Mouse (Mus musculus): ENCODE measurements around the gene Meis1. TPM values are rescaled to one million over a fixed set of nuclear protein-coding genes. Genes with fewer than 3 reads are reported as not detected.

The Meis1 gene
- polyA plus RNA-seq, 1 experiment from 2014 or later: 166 TPM

DNA sequence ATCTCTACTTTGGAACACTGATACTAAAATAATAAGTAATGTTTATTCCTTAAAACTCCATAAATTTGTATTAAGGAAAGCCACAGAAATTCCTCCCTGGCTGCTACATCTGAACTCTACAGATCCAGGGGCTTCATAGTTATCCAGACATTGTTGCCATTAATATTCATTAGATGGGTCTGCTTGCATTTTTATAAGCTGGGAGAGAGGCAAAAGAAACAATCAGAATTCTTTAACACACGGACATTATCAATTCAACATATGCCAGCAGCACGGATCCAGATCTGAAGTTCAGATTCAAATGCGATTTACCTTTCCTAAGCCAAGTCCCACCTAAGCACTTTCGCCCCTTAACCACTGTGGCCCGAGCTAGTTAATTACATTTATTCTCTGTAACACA is 100.9 kb downstream of the Meis1 start:
- Histone ChIP-seq H3K9ac (replicated peaks) (no peak overlapping the region), H3K27me3 (replicated peaks) (no peaks in the 10 kb centered on the region), H3K36me3 (no peaks in the 10 kb centered on the region), H3K9me3 (replicated peaks) (no peaks in the 10 kb centered on the region), H3K4me1 (peaks cover 50% of the 10 kb centered on the region), H3K4me2 (no peak overlapping the region), H3K27ac (replicated peaks) (no peak overlapping the region), H3K4me3 (replicated peaks) (no peak overlapping the region)
- ATAC-seq (ENCODE audit: low FRiP score): no peak
- 27% methylated on average over 5 of the region's 5 CpGs for WGBS

DNA sequence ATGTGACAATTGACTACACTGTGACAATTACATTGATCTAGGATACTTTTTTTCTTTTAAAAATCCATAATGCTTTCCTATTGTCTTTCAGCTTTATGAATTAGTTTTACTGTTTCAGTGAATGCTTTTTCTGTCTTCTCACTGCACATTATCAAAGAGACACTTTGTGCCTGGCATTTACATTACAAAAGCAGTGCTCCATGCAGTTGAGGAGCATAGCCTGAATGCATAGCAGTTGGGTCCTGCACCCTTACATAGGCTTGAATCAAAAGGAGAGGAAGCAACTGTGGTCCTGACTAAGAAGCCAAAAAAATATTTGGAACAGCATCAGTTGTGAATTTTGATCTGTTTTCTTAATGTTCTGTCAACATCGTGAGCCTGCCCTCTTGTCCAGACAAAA is 105.5 kb downstream of the Meis1 start:
- no peaks in the 10 kb centered on the region for H3K9me3 ChIP-seq (replicated peaks)
- 0 out of 2 replicates have a peak overlapping the region, but pooled peaks have one; percentile 1 for H3K27ac ChIP-seq (replicated peaks)
- no peak overlapping the region for H3K4me3 ChIP-seq (replicated peaks)
- H3K4me2 ChIP-seq: no peak overlapping the region
- no peaks in the 10 kb centered on the region for H3K27me3 ChIP-seq (replicated peaks)
- H3K4me1 ChIP-seq: peaks cover 53% of the 10 kb centered on the region
- ATAC-seq (ENCODE audit: low FRiP score): no peak
- WGBS: 46% methylated on average over 1 of the region's 1 CpGs
- H3K36me3 ChIP-seq: no peaks in the 10 kb centered on the region
- no peak overlapping the region for H3K9ac ChIP-seq (replicated peaks)

- no peaks in the 10 kb centered on the region for H3K36me3 ChIP-seq
- 46% methylated on average over 6 of the region's 6 CpGs for WGBS
- no peak overlapping the region for H3K9ac ChIP-seq (replicated peaks)
- peak overlapping the region; percentile 63 for H3K27ac ChIP-seq (replicated peaks)
- H3K4me2 ChIP-seq: 0 out of 2 replicates have a peak overlapping the region, but pooled peaks have one; percentile 19
- no peak for ATAC-seq (ENCODE audit: low FRiP score)
- H3K4me3 ChIP-seq (replicated peaks): no peak overlapping the region
- H3K9me3 ChIP-seq (replicated peaks): no peaks in the 10 kb centered on the region
- H3K27me3 ChIP-seq (replicated peaks): no peaks in the 10 kb centered on the region
- H3K4me1 ChIP-seq: peaks cover 47% of the 10 kb centered on the region
Measured at GRCm38 (mm10) chr11:18912311-18913019, 106.3 kb downstream of the Meis1 start.

- no peak overlapping the region for H3K9ac ChIP-seq (replicated peaks)
- no peak overlapping the region for H3K4me2 ChIP-seq
- H3K36me3 ChIP-seq: peaks cover 7% of the 10 kb centered on the region; the same call in 1 of the 2 replicates
- H3K27ac ChIP-seq (replicated peaks): no peak overlapping the region
- H3K9me3 ChIP-seq (replicated peaks): no peaks in the 10 kb centered on the region
- peaks cover 24% of the 10 kb centered on the region for H3K4me1 ChIP-seq
- whole genome bisulfite sequencing: 38% methylated on average over 3 of the region's 3 CpGs
- no peaks in the 10 kb centered on the region for H3K27me3 ChIP-seq (replicated peaks)
- ATAC-seq (ENCODE audit: low FRiP score): no peak
- H3K4me3 ChIP-seq (replicated peaks): no peak overlapping the region
Measured at GRCm38 (mm10) chr11:18906866-18907265, 111.9 kb downstream of the Meis1 start.

GRCm38 (mm10) chr11:18905431-18905830 is 113.4 kb downstream of the Meis1 start:
- Histone ChIP-seq H3K4me2 (no peak overlapping the region), H3K4me1 (peaks cover 14% of the 10 kb centered on the region; the same call in 1 of the 2 replicates), H3K27ac (replicated peaks) (no peak overlapping the region), H3K4me3 (replicated peaks) (no peak overlapping the region), H3K9ac (replicated peaks) (no peak overlapping the region), H3K9me3 (replicated peaks) (no peaks in the 10 kb centered on the region), H3K27me3 (replicated peaks) (no peaks in the 10 kb centered on the region), H3K36me3 (peaks cover 7% of the 10 kb centered on the region; the same call in 1 of the 2 replicates)
- no peak for ATAC-seq (ENCODE audit: low FRiP score)
- WGBS: 65% methylated on average over 1 of the region's 1 CpGs

DNA sequence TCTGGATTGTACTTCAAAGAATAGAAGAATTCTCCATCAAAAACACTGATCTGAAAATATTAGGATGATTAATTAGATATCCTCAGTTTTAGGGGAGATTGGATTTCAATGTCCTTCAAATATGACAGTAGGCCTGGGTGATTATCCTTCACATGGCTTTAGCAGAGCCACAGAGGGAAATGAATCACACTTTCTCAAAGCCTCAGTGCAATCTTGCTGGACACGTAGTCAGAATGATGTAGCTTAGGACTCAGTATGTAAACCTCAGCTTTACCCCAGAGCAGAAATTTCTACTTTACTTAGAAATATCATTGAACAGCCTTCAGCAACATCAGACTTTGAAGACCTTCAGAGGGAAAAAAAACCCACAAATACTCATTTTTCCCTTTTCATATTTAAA is 113.9 kb downstream of the Meis1 start:
- no peak overlapping the region for H3K9ac ChIP-seq (replicated peaks)
- ATAC-seq (ENCODE audit: low FRiP score): no peak
- peaks cover 7% of the 10 kb centered on the region; the same call in 1 of the 2 replicates for H3K36me3 ChIP-seq
- H3K4me2 ChIP-seq: no peak overlapping the region
- 81% methylated on average over 1 of the region's 1 CpGs for WGBS
- H3K27me3 ChIP-seq (replicated peaks): no peaks in the 10 kb centered on the region
- H3K27ac ChIP-seq (replicated peaks): no peak overlapping the region
- peaks cover 16% of the 10 kb centered on the region; the same call in 1 of the 2 replicates for H3K4me1 ChIP-seq
- no peaks in the 10 kb centered on the region for H3K9me3 ChIP-seq (replicated peaks)
- no peak overlapping the region for H3K4me3 ChIP-seq (replicated peaks)

GRCm38 (mm10) chr11:18904285-18904684 is 114.5 kb downstream of the Meis1 start:
- H3K4me3 ChIP-seq (replicated peaks): no peak overlapping the region
- no peaks in the 10 kb centered on the region for H3K9me3 ChIP-seq (replicated peaks)
- no peak for ATAC-seq (ENCODE audit: low FRiP score)
- no peak overlapping the region for H3K27ac ChIP-seq (replicated peaks)
- H3K9ac ChIP-seq (replicated peaks): no peak overlapping the region
- no peak overlapping the region for H3K4me2 ChIP-seq
- H3K27me3 ChIP-seq (replicated peaks): no peaks in the 10 kb centered on the region
- WGBS: 74% methylated on average over 5 of the region's 5 CpGs
- peaks cover 7% of the 10 kb centered on the region; the same call in 1 of the 2 replicates for H3K36me3 ChIP-seq
- H3K4me1 ChIP-seq: peaks cover 18% of the 10 kb centered on the region; the same call in 1 of the 2 replicates

- Histone ChIP-seq H3K4me2 (no peak overlapping the region), H3K9ac (replicated peaks) (no peak overlapping the region), H3K36me3 (peaks cover 6% of the 10 kb centered on the region; the same call in 1 of the 2 replicates), H3K9me3 (replicated peaks) (no peaks in the 10 kb centered on the region), H3K4me1 (peaks cover 21% of the 10 kb centered on the region), H3K27ac (replicated peaks) (no peak overlapping the region), H3K27me3 (replicated peaks) (no peaks in the 10 kb centered on the region), H3K4me3 (replicated peaks) (no peak overlapping the region)
- WGBS: 59% methylated on average over 2 of the region's 2 CpGs
- ATAC-seq (ENCODE audit: low FRiP score): no peak
Measured at GRCm38 (mm10) chr11:18900489-18900888, 118.3 kb downstream of the Meis1 start.

DNA sequence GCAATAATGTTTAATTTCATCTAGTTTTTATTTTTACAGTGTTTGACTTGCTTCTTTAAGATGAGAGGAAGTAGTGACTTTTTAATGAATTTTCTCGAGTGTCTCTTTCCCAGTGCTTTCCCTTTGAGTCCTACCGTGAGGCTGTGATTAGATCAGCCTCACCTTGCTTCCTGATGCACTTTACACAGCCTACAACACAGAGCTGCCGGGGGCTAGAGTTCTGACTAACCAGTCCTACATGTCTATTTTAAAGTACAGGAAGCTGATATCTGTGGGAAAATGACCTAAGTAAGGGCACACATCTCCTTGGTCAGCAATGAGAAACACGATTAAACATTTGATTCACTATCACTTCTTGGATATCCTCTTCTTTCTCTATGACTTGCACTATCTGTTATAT is 119.9 kb downstream of the Meis1 start:
- Histone ChIP-seq H3K4me2 (no peak overlapping the region), H3K4me1 (peaks cover 17% of the 10 kb centered on the region), H3K9me3 (replicated peaks) (no peaks in the 10 kb centered on the region), H3K36me3 (0 out of 2 replicates have a peak, but pooled peaks cover 2% of the 10 kb centered on the region), H3K27me3 (replicated peaks) (no peaks in the 10 kb centered on the region), H3K9ac (replicated peaks) (no peak overlapping the region), H3K27ac (replicated peaks) (no peak overlapping the region), H3K4me3 (replicated peaks) (no peak overlapping the region)
- no peak for ATAC-seq (ENCODE audit: low FRiP score)
- WGBS: 61% methylated on average over 4 of the region's 4 CpGs

DNA sequence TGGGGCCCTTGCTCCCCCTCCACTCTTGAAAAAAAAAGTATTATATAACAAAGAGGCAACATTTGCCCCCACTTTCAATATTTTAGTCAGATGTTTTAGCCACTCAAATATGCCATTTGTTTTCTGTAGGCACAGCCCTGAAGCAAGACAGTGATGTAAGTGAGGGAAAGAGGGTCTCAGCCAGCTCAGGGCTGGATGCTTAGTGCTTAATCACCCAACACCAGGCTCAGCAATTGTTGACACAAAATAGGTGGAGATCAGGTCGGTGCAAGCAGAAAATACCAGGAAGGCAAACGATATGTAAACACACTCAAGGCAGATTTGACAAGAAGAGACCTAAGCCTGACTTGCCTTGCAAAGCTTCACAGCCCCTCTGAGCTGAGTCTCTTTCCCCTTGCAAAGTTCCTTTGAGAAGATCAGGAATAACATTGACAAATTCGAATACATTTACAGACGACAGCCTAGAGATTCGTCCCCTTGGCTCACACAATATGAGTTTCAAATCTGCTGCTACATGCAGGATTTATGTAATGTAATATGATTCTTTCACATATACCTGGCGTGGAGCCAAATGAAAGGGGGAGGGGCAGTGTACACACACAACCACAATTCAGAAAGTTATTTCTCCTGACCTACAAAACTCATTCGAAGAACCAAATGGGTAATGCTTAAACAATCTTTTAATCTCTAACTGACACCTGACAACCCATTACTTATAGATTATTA is 120.7 kb downstream of the Meis1 start:
- Histone ChIP-seq H3K27ac (replicated peaks) (no peak overlapping the region), H3K4me2 (no peak overlapping the region), H3K4me1 (peaks cover 13% of the 10 kb centered on the region), H3K27me3 (replicated peaks) (no peaks in the 10 kb centered on the region), H3K9ac (replicated peaks) (no peak overlapping the region), H3K9me3 (replicated peaks) (no peaks in the 10 kb centered on the region), H3K36me3 (no peaks in the 10 kb centered on the region), H3K4me3 (replicated peaks) (no peak overlapping the region)
- no peak for ATAC-seq (ENCODE audit: low FRiP score)
- WGBS: 46% methylated on average over 7 of the region's 7 CpGs

GRCm38 (mm10) chr11:18897250-18897649 is 121.5 kb downstream of the Meis1 start:
- 65% methylated on average over 2 of the region's 2 CpGs for WGBS
- ATAC-seq (ENCODE audit: low FRiP score): no peak
- H3K9ac ChIP-seq (replicated peaks): no peak overlapping the region
- H3K27ac ChIP-seq (replicated peaks): no peak overlapping the region
- H3K36me3 ChIP-seq: no peaks in the 10 kb centered on the region
- H3K4me1 ChIP-seq: peaks cover 13% of the 10 kb centered on the region
- H3K27me3 ChIP-seq (replicated peaks): no peaks in the 10 kb centered on the region
- H3K4me2 ChIP-seq: no peak overlapping the region
- no peaks in the 10 kb centered on the region for H3K9me3 ChIP-seq (replicated peaks)
- H3K4me3 ChIP-seq (replicated peaks): no peak overlapping the region

GRCm38 (mm10) chr11:18892470-18892869 is 126.3 kb downstream of the Meis1 start:
- 43% methylated on average over 2 of the region's 2 CpGs for WGBS

More at GRCm38 (mm10) chr11:18892470-18892869, 126.3 kb downstream of the Meis1 start:
- H3K27ac ChIP-seq (replicated peaks): no peak overlapping the region
- no peaks in the 10 kb centered on the region for H3K36me3 ChIP-seq
- no peaks in the 10 kb centered on the region for H3K27me3 ChIP-seq (replicated peaks)
- no peak for ATAC-seq (ENCODE audit: low FRiP score)
- H3K9me3 ChIP-seq (replicated peaks): no peaks in the 10 kb centered on the region
- no peak overlapping the region for H3K9ac ChIP-seq (replicated peaks)
- no peak overlapping the region for H3K4me2 ChIP-seq
- no peaks in the 10 kb centered on the region for H3K4me1 ChIP-seq
- H3K4me3 ChIP-seq (replicated peaks): no peak overlapping the region

Data from neural tube, embryonic 15.5 days (tissue).